Mouse (Mus musculus) liver, postnatal 0 days (tissue): ENCODE results near the gene Kmt5a. TPM values are rescaled to one million over a fixed set of nuclear protein-coding genes. Genes with fewer than 3 reads are reported as not detected.

ENCODE experiments used
- ATAC-seq: fragments of 200-750 bp; cut with Nextera tagmentation; 2 replicates; pipeline ENCODE4 v1.8.0; 2017; ENCODE audit warnings: mild to moderate bottlenecking, moderate library complexity
- DNase-seq: peaks from one replicate; pipeline ENCODE4 v3.0.0-alpha.2; 2016
- H3K27ac ChIP-seq: fragments of 300-500 bp; sonication (generic); 2 replicates; pipeline ENCODE4 v1.5.1; 2014; ENCODE audit warnings: antibody characterized with exemption, moderate library complexity, mild to moderate bottlenecking, low read depth
- H3K27me3 ChIP-seq: fragments of 300-500 bp; sonication (generic); 2 replicates; pipeline ENCODE4 v1.6.1; 2014; ENCODE audit warnings: low read length, control low read depth, mixed read lengths; ENCODE audit not compliant: insufficient read depth
- H3K36me3 ChIP-seq: fragments of 300-500 bp; sonication (generic); replicated peaks from 2 replicates; pipeline ENCODE4 v1.6.1; 2014; ENCODE audit warnings: mild to moderate bottlenecking, control low read depth, low read length, moderate library complexity, mixed read lengths; ENCODE audit not compliant: insufficient read depth
- H3K4me1 ChIP-seq: fragments of 300-500 bp; sonication (generic); 2 replicates; pipeline ENCODE4 v1.6.1; 2014; ENCODE audit warnings: antibody characterized with exemption, mild to moderate bottlenecking, control low read depth; ENCODE audit not compliant: insufficient read depth
- H3K4me2 ChIP-seq: fragments of 300-500 bp; sonication (generic); 2 replicates; pipeline ENCODE4 v1.6.1; 2014; ENCODE audit warnings: low read depth, mild to moderate bottlenecking, low read length, moderate library complexity, mixed read lengths
- H3K4me3 ChIP-seq: fragments of 300-500 bp; sonication (generic); 2 replicates; pipeline ENCODE4 v1.5.1; 2014; ENCODE audit warnings: low read depth, low read length
- H3K9ac ChIP-seq: fragments of 300-500 bp; sonication (generic); replicated peaks from 2 replicates; pipeline ENCODE4 v1.6.1; 2014; ENCODE audit warnings: mild to moderate bottlenecking, moderate library complexity
- H3K9me3 ChIP-seq: fragments of 300-500 bp; sonication (generic); 2 replicates; pipeline ENCODE4 v1.6.1; 2016; ENCODE audit warnings: mild to moderate bottlenecking, control low read depth, low read length, mixed read lengths
- CTCF ChIP-seq: sonication (generic); IDR thresholded peaks from 2 replicates; pipeline ENCODE4 v1.5.1; 2016; ENCODE audit warnings: antibody characterized with exemption, low read depth
- EP300 ChIP-seq: IDR thresholded peaks from 2 replicates; pipeline ENCODE4 v1.6.1; 2016; ENCODE audit warnings: antibody characterized with exemption, low read depth, mild to moderate bottlenecking
- WGBS: fragments of 180-500 bp; shearing (Covaris S2); extraction: QIAGEN DNeasy Blood & Tissue Kit; methylation state at CpG from one replicate; pipeline ENCODE4 v1.1.7; 2014; ENCODE audit not compliant: insufficient replicate concordance; 5-methylcytosine and 5-hydroxymethylcytosine counted together
- polyA plus RNA-seq: library from polyadenylated mRNA; unstranded; fragments of >200 nt; fragmentation: Nextera tagmentation; extraction: Ambion mirVana; gene quantifications from 2 replicates; pipeline ENCODE4 v1.2.1, GENCODE M21; 2015

The Kmt5a gene
- polyA plus RNA-seq, 1 experiment from 2014 or later: 26.7 TPM

DNA sequence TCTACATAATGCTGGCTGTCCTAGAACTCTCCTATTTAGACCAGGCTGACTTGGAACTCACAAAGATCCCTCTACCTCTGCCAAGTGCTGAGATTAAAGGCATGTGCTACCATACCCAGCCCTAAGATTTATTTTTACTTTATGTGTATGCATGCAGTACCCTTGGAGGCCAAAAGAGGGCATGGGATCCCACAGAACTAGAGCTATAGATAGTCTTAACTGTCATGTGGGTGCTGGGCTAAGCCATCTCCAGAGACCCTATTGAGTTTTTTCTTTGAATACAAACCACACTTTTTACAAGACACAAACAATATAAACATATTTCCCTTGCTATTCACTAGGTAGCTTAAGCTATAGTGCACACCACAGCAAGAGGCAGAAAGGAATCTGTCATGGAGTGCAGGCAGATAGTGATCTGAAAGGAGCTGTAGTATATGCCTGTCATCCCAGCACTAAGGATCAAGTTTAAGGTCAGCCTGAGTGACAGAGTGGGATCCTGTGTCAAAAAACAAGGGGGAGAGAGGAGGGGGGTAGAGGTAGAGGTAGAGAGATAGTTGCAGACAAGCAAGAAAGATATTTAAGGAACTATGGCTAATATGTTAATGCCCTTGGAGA is 7.2 kb upstream of the Kmt5a start:
- Histone ChIP-seq H3K27me3 (no peaks in the 10 kb centered on the region), H3K9me3 (no peaks in the 10 kb centered on the region), H3K4me3 (no peak overlapping the region), H3K4me2 (no peak overlapping the region), H3K27ac (no peak overlapping the region), H3K9ac (no peak overlapping the region), H3K4me1 (no peaks in the 10 kb centered on the region), H3K36me3 (no peaks in the 10 kb centered on the region)
- TF ChIP-seq EP300 (no peak), CTCF (peak; percentile 87)
- DNase-seq (peak; percentile 67), ATAC-seq (peak; percentile 76)

DNA sequence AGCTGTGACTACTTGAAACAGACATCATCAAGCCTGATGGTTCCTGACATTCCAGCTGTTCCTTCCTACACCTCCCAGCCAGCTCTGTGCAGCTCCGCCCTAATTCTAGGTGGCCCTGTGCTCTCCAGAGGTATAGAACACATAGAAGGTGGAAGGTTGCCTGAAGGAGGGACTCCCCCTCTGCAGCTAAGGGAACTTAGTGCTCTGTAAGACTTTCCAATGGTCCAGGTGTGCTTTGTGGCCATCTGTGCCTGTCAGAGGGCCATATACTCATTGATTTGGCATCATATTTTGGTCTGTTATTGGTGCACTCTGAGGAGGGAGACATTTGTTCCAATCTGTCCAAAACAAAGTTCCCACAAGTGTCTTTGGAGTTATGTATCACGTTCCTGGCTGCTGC is 6.7 kb upstream of the Kmt5a start:
- H3K27me3 ChIP-seq: no peaks in the 10 kb centered on the region
- no peak overlapping the region for H3K4me3 ChIP-seq
- no peaks in the 10 kb centered on the region for H3K9me3 ChIP-seq
- TF ChIP-seq EP300: no peak
- no peak for TF ChIP-seq CTCF
- H3K4me1 ChIP-seq: no peaks in the 10 kb centered on the region
- ATAC-seq (no peak), DNase-seq (no peak)
- 68% methylated on average over 2 of the region's 2 CpGs for WGBS
- no peaks in the 10 kb centered on the region for H3K36me3 ChIP-seq
- no peak overlapping the region for H3K27ac ChIP-seq
- H3K4me2 ChIP-seq: no peak overlapping the region
- H3K9ac ChIP-seq: no peak overlapping the region

DNA sequence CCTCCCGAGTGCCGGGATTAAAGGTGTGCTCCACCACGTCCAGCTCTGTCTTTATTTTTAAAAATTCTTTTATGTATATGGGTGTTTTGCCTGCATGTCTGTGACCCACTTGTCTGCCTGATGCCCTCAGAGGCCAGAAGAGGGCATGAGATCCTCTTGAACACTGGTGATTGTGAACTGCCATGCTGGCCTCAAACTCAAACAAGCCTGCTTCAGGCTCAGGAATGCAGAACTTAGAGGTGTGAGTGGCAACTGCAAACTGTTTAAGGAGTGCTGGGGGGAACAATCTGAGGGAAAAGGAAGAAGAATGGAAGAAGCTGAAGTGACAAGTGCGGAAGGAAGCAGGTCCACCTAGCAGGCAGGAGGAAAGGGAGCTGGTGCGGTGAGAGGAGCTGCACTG is 1.5 kb upstream of the Kmt5a start:
- Histone ChIP-seq H3K27me3 (no peaks in the 10 kb centered on the region), H3K27ac (peak overlapping the region; percentile 56), H3K36me3 (no peaks in the 10 kb centered on the region), H3K9me3 (no peaks in the 10 kb centered on the region), H3K4me1 (peaks cover 23% of the 10 kb centered on the region), H3K4me3 (no peak overlapping the region), H3K9ac (no peak overlapping the region; the same call in 1 of the 2 replicates), H3K4me2 (peak overlapping the region; percentile 90; the same call in 1 of the 2 replicates)
- no peak for ATAC-seq
- TF ChIP-seq CTCF: peak; percentile 71
- no peak for TF ChIP-seq EP300
- DNase-seq: peak; percentile 43
- 58% methylated on average over 5 of the region's 5 CpGs for WGBS

DNA sequence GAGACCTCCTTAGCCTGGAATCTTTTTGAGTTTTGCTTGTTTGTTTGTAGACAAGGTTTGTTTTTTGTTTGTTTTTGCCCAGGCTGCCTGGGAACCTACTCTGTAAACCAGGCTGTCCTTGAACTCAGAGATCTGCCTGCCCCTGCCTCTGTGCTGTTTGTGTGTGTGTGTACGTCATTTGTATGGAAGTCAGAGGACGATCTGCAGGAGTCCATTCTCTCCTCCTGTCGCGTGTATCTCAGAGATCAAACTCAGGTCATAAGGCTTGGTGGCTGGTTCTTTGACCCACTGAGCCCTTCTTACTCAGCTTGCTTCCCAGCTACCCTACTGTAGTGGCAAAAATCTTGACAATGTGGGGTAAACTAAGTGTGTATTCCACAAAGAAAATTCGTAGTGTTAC is 984 bp upstream of the Kmt5a start:
- DNase-seq (no peak), ATAC-seq (no peak)
- H3K4me1 ChIP-seq: peaks cover 24% of the 10 kb centered on the region
- H3K9ac ChIP-seq: peak overlapping the region; percentile 35
- peak overlapping the region; percentile 90 for H3K4me2 ChIP-seq
- peak overlapping the region; percentile 76 for H3K4me3 ChIP-seq
- H3K9me3 ChIP-seq: no peaks in the 10 kb centered on the region
- H3K36me3 ChIP-seq: no peaks in the 10 kb centered on the region
- 57% methylated on average over 5 of the region's 5 CpGs for WGBS
- H3K27ac ChIP-seq: peak overlapping the region; percentile 78
- H3K27me3 ChIP-seq: no peaks in the 10 kb centered on the region
- TF ChIP-seq CTCF (no peak), EP300 (no peak)

DNA sequence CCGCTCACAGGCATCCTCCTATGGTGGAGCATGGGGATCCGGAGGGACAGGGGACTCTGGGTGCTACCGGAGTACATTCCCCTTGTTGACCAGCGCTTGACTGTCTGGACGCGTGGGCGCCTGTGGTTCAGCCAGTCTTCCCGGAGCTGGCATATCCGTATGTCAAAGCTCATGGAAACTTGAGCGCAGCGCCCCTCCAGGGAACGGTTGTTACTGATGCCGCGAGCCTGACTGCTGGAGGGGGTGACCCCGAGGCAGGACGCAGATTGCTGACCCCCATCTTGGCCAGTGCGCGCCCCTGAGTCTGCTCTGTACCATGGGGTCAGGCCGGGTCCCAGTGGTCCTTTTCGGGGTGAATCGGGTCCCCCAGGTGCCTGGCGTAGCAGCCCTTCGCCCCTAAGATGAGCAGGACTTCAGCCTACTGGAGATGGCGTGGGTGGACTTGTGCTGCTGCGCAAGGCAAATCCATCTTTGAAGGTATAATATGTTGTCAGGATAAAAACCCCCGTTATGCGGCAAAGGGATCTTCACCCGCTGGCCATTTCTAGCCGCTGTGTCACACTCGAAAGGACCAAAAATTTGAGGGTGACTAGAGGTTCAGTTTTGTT is 468 bp downstream of the Kmt5a start:
- DNase-seq (peak; percentile 76), ATAC-seq (peak; percentile 59)
- Histone ChIP-seq H3K4me3 (peak overlapping the region; percentile 76), H3K27ac (peak overlapping the region; percentile 86), H3K36me3 (no peaks in the 10 kb centered on the region), H3K4me1 (peaks cover 38% of the 10 kb centered on the region), H3K9ac (peak overlapping the region; percentile 87), H3K4me2 (peak overlapping the region; percentile 90), H3K27me3 (no peaks in the 10 kb centered on the region), H3K9me3 (no peaks in the 10 kb centered on the region)
- 1% methylated on average over 30 of the region's 30 CpGs for WGBS
- TF ChIP-seq CTCF: peak; percentile 64
- TF ChIP-seq EP300: 0 out of 2 replicates have a peak, but pooled peaks have one; percentile 1

DNA sequence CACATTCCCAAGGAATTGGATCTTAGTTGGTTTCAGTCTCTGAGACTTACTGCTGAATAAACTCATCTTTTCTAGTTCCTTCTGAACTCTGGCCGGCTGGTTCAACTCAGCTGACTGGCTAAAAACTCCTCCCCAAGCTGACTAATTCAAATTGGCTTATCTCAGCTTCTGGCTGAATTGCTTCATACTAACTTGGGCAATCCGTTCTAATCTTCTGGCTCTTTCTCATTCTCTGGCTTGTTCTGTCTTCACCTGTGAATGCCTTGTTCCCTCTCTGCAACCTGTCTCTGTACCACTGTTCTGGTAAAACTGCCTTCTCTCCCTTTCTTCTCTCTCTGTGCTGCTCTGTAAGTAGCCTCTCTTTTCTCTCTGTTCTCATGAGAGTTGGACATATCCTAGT is 2.9 kb downstream of the Kmt5a start:
- TF ChIP-seq EP300 (no peak), CTCF (no peak)
- H3K4me3 ChIP-seq: peak overlapping the region; percentile 30; the same call in 1 of the 2 replicates
- no peak for ATAC-seq
- H3K9me3 ChIP-seq: no peaks in the 10 kb centered on the region
- peak overlapping the region; percentile 90 for H3K4me2 ChIP-seq
- H3K9ac ChIP-seq: no peak overlapping the region
- peaks cover 9% of the 10 kb centered on the region for H3K36me3 ChIP-seq
- WGBS: 43% methylated on average over 2 of the region's 2 CpGs
- no peaks in the 10 kb centered on the region for H3K27me3 ChIP-seq
- no peak for DNase-seq
- H3K27ac ChIP-seq: peak overlapping the region; percentile 17
- H3K4me1 ChIP-seq: peaks cover 52% of the 10 kb centered on the region
